Mouse (Mus musculus) testis, adult 2 months (tissue): ENCODE measurements at regions not wholly inside any gene's neighbourhood (a gene's known extent, or its start where the extent isn't known, plus 50 kb on each side); places are given as distances from the start of the nearest gene placed in this dataset.
"Not testable (repeated sequence)": the region's sequence is repeated elsewhere in the genome, so short reads cannot be mapped to it uniquely, and the experiment has no call there.

ENCODE experiments used
- H3K27ac ChIP-seq: fragments of 200-500 bp; 2 replicates; pipeline ENCODE4 v1.5.1; 2012; ENCODE audit warnings: low read depth, low read length; ENCODE audit not compliant: control insufficient read depth, insufficient read depth
- H3K27me3 ChIP-seq: fragments of 200-500 bp; 2 replicates; pipeline ENCODE4 v1.6.1; 2012; ENCODE audit warnings: mild to moderate bottlenecking, low read length, moderate library complexity; ENCODE audit not compliant: control insufficient read depth, insufficient read depth
- H3K36me3 ChIP-seq: fragments of 200-500 bp; 2 replicates; pipeline ENCODE4 v1.6.1; 2012; ENCODE audit warnings: mild to moderate bottlenecking, low read length; ENCODE audit not compliant: control insufficient read depth, insufficient read depth
- H3K4me1 ChIP-seq: fragments of 200-500 bp; 2 replicates; pipeline ENCODE4 v1.6.1; 2012; ENCODE audit warnings: low read length; ENCODE audit not compliant: control insufficient read depth, insufficient read depth
- H3K4me3 ChIP-seq: fragments of 200-500 bp; 2 replicates; pipeline ENCODE4 v1.5.1; 2012; ENCODE audit warnings: low read depth, mild to moderate bottlenecking, low read length, moderate library complexity, mixed read lengths; ENCODE audit not compliant: control insufficient read depth
- CTCF ChIP-seq: fragments of 200-500 bp; IDR thresholded peaks from 2 replicates; pipeline ENCODE4 v1.5.1; 2012; ENCODE audit warnings: low read depth, mild to moderate bottlenecking, inconsistent platforms, low read length, moderate library complexity; ENCODE audit not compliant: control insufficient read depth, insufficient read depth, insufficient replicate concordance
- POLR2A ChIP-seq: fragments of 200-500 bp; IDR thresholded peaks from 2 replicates; pipeline ENCODE4 v1.6.1; 2012; ENCODE audit warnings: low read depth, mild to moderate bottlenecking, inconsistent platforms, low read length, moderate library complexity; ENCODE audit not compliant: control insufficient read depth

DNA sequence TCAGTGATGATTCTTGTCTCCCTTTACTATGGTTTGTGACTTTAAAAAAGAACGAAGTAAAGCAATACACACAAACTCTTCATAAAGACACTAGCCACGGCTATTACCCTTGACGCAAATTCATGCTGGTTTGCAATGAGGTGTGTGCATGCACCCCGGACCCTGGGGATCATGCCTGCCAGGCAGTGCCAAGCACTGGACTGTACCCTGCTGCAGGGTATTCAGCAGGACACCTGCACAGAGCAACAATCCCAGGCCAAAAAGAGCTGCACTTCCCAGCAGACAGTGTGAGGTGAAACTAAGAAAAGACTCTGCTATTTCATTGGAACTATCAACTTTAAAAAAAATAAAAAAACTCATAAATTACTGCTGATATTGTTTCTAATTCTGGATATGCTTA lies 71.4 kb downstream of the Adra2a start:
- TF ChIP-seq CTCF (no peak), POLR2A (no peak)
- Histone ChIP-seq H3K4me1 (no peaks in the 10 kb centered on the region; the same call in 1 of the 2 replicates), H3K27me3 (no peaks in the 10 kb centered on the region), H3K27ac (no peak overlapping the region), H3K36me3 (no peaks in the 10 kb centered on the region), H3K4me3 (no peak overlapping the region; the same call in 1 of the 2 replicates)

DNA sequence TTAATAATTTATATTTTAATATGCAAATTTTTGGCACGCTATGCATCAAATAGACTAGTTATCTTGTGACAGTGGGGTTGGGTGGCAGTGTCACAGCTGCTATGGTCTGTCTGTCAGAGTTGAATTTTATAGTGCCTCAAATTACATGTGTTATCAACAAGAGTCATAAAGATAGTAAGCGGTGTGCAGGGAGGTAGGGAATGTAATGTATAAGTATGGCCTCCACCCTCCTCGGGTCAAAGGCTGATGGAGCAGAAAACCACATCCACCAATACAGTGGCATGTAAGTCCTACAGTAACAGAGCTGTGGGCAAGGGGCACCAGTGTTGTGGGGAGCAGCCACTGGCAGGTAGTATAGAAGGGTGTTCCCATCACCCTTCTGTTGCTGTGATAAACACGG lies 72.9 kb downstream of the Adra2a start:
- Histone ChIP-seq H3K4me1 (no peaks in the 10 kb centered on the region; the same call in 1 of the 2 replicates), H3K4me3 (no peak overlapping the region), H3K36me3 (no peaks in the 10 kb centered on the region), H3K27ac (no peak overlapping the region), H3K27me3 (no peaks in the 10 kb centered on the region)
- TF ChIP-seq CTCF = no peak

DNA sequence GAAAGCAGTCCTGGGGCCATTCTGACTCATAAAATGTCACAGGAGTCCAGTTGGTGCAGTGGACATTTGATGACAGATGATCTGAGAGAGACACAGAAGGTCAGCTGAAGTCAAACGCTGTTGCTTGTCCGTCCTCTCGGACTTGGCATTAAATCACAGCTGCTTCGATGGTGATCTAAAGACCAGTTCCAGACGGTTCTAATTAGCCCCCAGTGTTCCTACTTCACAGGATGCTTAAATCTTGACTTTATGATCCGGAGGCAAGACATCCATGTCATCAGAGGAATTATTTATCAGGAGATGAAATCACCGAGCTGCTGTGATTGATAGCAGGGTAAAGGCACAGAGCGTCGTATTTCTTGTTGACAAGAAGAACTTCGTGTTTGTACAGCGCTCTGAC lies 73.7 kb downstream of the Adra2a start:
- H3K4me3 ChIP-seq = no peak overlapping the region
- H3K27me3 ChIP-seq = no peaks in the 10 kb centered on the region
- no peak overlapping the region for H3K27ac ChIP-seq
- no peaks in the 10 kb centered on the region; the same call in 1 of the 2 replicates for H3K4me1 ChIP-seq
- H3K36me3 ChIP-seq = no peaks in the 10 kb centered on the region
- no peak for TF ChIP-seq POLR2A
- no peak for TF ChIP-seq CTCF

DNA sequence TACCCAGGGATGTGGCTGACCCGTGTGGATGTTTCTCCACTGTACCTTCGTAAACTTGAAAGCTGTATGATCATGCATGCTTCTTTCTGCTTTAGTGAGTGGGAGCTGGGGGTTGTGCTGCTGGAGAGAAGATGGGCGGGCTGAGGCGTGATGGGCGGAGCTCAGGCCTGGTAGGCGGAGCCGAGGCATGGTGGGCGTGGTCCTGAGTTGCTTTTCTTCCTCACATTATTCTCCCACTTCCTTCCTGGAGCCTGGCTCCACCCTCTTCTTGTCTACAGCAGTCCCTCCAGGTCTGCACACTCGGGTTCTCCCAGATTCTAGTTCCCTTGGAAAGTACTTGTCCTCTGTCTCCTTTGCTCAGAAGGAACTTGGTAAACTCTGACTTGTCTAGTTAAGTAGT lies 79.6 kb downstream of the Adra2a start:
- Histone ChIP-seq H3K36me3 (no peaks in the 10 kb centered on the region), H3K27ac (no peak overlapping the region), H3K4me3 (no peak overlapping the region), H3K4me1 (peaks cover 2% of the 10 kb centered on the region; the same call in 1 of the 2 replicates), H3K27me3 (no peaks in the 10 kb centered on the region)
- no peak for TF ChIP-seq CTCF
- no peak for TF ChIP-seq POLR2A

DNA sequence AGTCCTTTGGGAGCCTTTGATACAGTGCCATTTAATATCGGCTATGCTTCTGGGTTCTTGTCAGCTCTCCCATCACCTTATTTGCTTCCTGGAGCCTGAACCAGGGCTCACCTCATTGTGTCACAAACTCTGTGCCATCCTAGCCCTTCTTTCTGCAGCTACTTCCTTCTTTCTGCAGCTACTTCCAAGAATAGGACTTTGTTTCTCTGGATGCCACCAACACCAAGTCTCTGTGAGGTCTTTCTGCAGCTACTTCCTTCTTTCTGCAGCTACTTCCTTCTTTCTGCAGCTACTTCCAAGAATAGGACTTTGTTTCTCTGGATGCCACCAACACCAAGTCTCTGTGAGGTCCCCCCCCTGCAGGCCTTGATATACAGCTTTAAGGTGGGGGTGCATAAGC lies 107.8 kb downstream of the Adra2a start:
- H3K4me1 ChIP-seq, H3K27me3 ChIP-seq, H3K36me3 ChIP-seq, H3K4me3 ChIP-seq, H3K27ac ChIP-seq: not testable (repeated sequence)

DNA sequence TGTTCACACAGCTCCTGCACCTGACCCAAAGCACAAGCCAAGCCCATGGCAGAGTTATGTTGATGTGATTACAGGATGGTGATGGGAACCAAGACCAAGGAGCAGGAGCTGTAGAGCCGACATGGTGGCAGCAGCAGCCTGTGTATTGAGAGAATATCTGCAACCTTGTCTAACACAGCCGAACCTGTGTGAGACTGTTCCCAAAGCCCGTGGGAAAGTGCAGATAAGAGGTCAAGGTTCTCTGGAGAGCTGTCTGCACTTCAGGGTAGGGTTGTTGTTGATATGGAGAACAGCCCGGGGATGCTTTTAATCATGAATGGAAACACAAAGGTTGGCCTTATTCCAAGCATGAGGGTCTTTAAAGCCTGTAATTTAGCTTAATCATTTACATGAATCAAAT lies 110.4 kb downstream of the Adra2a start:
- Histone ChIP-seq H3K27ac (no peak overlapping the region), H3K27me3 (no peaks in the 10 kb centered on the region), H3K36me3 (no peaks in the 10 kb centered on the region), H3K4me1 (peaks cover 2% of the 10 kb centered on the region; the same call in 1 of the 2 replicates), H3K4me3 (no peak overlapping the region)
- TF ChIP-seq CTCF (no peak), POLR2A (no peak)

DNA sequence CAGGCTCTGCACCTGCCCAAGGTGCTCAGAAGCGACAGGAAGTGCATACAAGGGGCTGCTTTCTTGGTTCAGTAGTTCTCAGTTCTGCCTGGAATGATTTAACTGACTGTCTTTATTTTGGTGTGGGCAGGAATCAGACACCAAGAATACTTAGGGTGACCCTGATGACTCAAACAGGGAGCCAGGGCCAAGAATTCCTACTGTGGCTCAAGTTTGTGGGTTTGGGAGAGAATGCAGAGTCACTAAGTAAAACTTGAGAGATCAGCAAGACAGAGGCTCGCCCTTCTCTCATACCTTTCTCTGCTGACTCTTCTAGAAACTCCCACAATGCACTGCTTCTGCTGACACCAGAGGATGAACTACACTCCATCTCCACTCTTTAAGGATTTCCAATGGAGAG lies 126.4 kb downstream of the Adra2a start:
- TF ChIP-seq POLR2A (no peak), CTCF (no peak)
- Histone ChIP-seq H3K4me1 (no peaks in the 10 kb centered on the region), H3K36me3 (no peaks in the 10 kb centered on the region), H3K27me3 (no peaks in the 10 kb centered on the region), H3K4me3 (no peak overlapping the region), H3K27ac (no peak overlapping the region)
